Mouse (Mus musculus): ENCODE data around the gene Ldhd.

DNA sequence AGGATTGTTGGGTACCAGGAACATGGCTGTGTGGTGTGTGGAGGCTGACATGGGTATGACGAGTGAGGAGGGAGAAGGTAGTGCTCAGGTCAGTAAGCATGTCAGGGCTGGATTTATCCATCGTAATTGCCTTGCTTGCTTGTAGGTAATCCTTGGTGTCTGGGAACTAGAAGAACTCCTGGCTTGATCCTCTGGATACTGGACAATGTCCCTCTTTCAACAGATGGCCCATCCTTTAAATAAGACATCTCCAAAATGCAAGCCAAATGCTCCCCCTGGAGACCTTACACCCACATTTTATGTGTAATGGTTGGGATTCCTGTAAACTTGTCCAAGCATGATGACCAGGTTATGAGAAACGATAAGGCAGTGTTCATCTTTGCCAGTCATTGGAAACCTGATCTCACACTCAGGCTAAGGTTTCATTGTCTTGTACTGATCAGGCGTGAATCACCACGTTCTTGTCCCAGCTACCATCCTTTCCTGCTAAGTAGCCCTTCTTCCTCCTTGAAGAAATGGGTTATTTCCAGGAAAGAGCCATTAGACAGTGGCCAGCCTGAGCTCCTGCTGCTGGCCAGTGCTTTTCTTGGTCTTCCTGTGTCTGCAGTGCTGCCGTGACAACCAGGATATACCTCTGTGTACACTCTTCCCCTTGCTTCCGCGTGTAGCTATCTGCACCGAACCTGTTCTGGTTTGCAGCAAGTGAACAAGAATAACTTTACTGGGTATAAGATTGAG lies 30.3 kb downstream of the Ldhd start:
- TF ChIP-seq POLR2A (IDR thresholded peaks at IDR 0.05; ENCODE audit: borderline replicate concordance, low read depth, low read length), result no peak
- TF ChIP-seq CTCF (IDR thresholded peaks at IDR 0.05; ENCODE audit: low read depth, low read length), result no peak
